Comparison of ENCODE assay signal across 8 mouse cellular contexts in the genomic region with DNA sequence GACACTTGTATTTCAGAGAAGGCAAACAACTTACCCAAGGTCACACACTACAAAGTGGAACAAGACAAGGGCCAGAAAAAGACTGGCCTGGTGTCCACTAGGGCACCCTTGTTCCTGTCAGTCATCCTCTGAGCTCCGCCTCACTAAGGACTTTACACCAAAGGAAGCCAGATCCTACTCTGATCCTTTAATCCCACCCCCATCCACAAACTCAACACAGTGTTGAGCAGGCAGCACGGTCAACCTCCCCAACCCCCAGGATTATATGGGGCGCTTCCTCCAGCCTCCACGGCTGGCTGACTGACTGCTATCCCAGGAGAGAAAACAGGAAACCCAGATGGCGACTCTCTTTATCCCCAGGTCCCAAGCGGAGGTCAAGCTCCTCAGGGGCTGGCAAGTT. TPM values are rescaled to one million over a fixed set of nuclear protein-coding genes. Genes with fewer than 3 reads are reported as not detected.
DNase-seq lines count a peak whose midpoint lies in the region; ATAC-seq lines count a peak whose summit lies in the region.

No protein-coding gene starts in this region.

- H3K36me3 ChIP-seq in lung, embryonic 15.5 days, result no peaks in the 10 kb centered on the region
- no peaks in the 10 kb centered on the region for H3K36me3 ChIP-seq in heart, embryonic 13.5 days
- H3K36me3 ChIP-seq in liver, embryonic 12.5 days, result no peaks in the 10 kb centered on the region

- ATAC-seq in lung, embryonic 15.5 days (ENCODE audit: borderline replicate concordance, extremely low read depth, low FRiP score, low TSS enrichment), result no peak
- ATAC-seq in heart, embryonic 13.5 days (ENCODE audit: extremely low read depth, insufficient number of reproducible peaks, low FRiP score, low TSS enrichment), result no peak
- peak; percentile 24; the same call in 1 of the 2 replicates for ATAC-seq in liver, embryonic 12.5 days

- no peak overlapping the region for H3K9ac ChIP-seq in lung, embryonic 15.5 days
- no peak overlapping the region; the same call in 1 of the 2 replicates for H3K9ac ChIP-seq in heart, embryonic 13.5 days
- H3K9ac ChIP-seq in liver, embryonic 12.5 days, result no peak overlapping the region

- no peak overlapping the region for H3K27ac ChIP-seq in lung, embryonic 15.5 days
- H3K27ac ChIP-seq in heart, embryonic 13.5 days (replicated peaks), result no peak overlapping the region
- H3K27ac ChIP-seq in liver, embryonic 12.5 days, result no peak overlapping the region

- 5% methylated on average over 6 of the region's 6 CpGs for WGBS in lung, embryonic 15.5 days
- WGBS in heart, embryonic 13.5 days, result 2% methylated on average over 6 of the region's 6 CpGs
- 12% methylated on average over 6 of the region's 6 CpGs for WGBS in liver, embryonic 12.5 days (ENCODE audit: insufficient replicate concordance)

- H3K27me3 ChIP-seq in lung, embryonic 15.5 days, result peaks cover 79% of the 10 kb centered on the region
- H3K27me3 ChIP-seq in heart, embryonic 13.5 days (replicated peaks), result peaks cover 99% of the 10 kb centered on the region
- H3K27me3 ChIP-seq in liver, embryonic 12.5 days (replicated peaks), result peaks cover 97% of the 10 kb centered on the region

- 0 out of 2 replicates have a peak overlapping the region, but pooled peaks have one; percentile 9 for H3K4me3 ChIP-seq in lung, embryonic 15.5 days
- H3K4me3 ChIP-seq in heart, embryonic 13.5 days, result peak overlapping the region; percentile 26
- no peak overlapping the region; the same call in 1 of the 2 replicates for H3K4me3 ChIP-seq in liver, embryonic 12.5 days

- DNase-seq in lung, postnatal 14 days, result no peak
- DNase-seq in retina, postnatal 7 days (ENCODE audit: low read depth, low spot score), result peak; percentile 74
- DNase-seq in cerebellum, postnatal 36 days, result no peak
- DNase-seq in c-Kit-positive CD71-positive TER-119-positive erythroid progenitor cells, embryonic 14.5 days (ENCODE audit: low spot score), result no peak
- DNase-seq in kidney, adult 8-10 months, result no peak

- peaks cover 40% of the 10 kb centered on the region for H3K4me1 ChIP-seq in lung, embryonic 15.5 days
- H3K4me1 ChIP-seq in heart, embryonic 13.5 days, result peaks cover 36% of the 10 kb centered on the region
- peaks cover 37% of the 10 kb centered on the region for H3K4me1 ChIP-seq in liver, embryonic 12.5 days

- H3K4me2 ChIP-seq in lung, embryonic 15.5 days, result peak overlapping the region; percentile 36; the same call in 1 of the 2 replicates
- H3K4me2 ChIP-seq in heart, embryonic 13.5 days, result peak overlapping the region; percentile 56
- peak overlapping the region; percentile 22; the same call in 1 of the 2 replicates for H3K4me2 ChIP-seq in liver, embryonic 12.5 days

- H3K9me3 ChIP-seq in lung, embryonic 15.5 days, result no peaks in the 10 kb centered on the region
- no peaks in the 10 kb centered on the region for H3K9me3 ChIP-seq in heart, embryonic 13.5 days
- H3K9me3 ChIP-seq in liver, embryonic 12.5 days (replicated peaks), result no peaks in the 10 kb centered on the region

RNA-seq across cellular contexts. Expression of a gene that starts 3.4 kb away (rescaled TPM):
- polyA plus RNA-seq in lung, embryonic 15.5 days (2015; fragmentation: Nextera tagmentation; extraction: Ambion mirVana), result 0.70 and 0.79 TPM in 2 replicates
- 0.72 and 0.99 TPM in 2 replicates for polyA plus RNA-seq in heart, embryonic 13.5 days (2015; fragmentation: Nextera tagmentation; extraction: Ambion mirVana)
- polyA plus RNA-seq in liver, embryonic 12.5 days (2016; fragmentation: Nextera tagmentation; extraction: Ambion mirVana), result 0.29 and 0.31 TPM in 2 replicates

RNA-seq across cellular contexts. Expression of a gene that starts 44.4 kb away (rescaled TPM):
- 15.1 and 15.9 TPM in 2 replicates for polyA plus RNA-seq in lung, embryonic 15.5 days (2015; fragmentation: Nextera tagmentation; extraction: Ambion mirVana)
- polyA plus RNA-seq in heart, embryonic 13.5 days (2015; fragmentation: Nextera tagmentation; extraction: Ambion mirVana), result 16.1 and 17.1 TPM in 2 replicates
- polyA plus RNA-seq in liver, embryonic 12.5 days (2016; fragmentation: Nextera tagmentation; extraction: Ambion mirVana), result 153 and 162 TPM in 2 replicates

RNA-seq across cellular contexts. Expression of a gene that starts 53.3 kb away (rescaled TPM):
- 78.5 and 89.7 TPM in 2 replicates for polyA plus RNA-seq in lung, embryonic 15.5 days (2015; fragmentation: Nextera tagmentation; extraction: Ambion mirVana)
- polyA plus RNA-seq in heart, embryonic 13.5 days (2015; fragmentation: Nextera tagmentation; extraction: Ambion mirVana), result 36.2 and 37.0 TPM in 2 replicates
- 127 and 128 TPM in 2 replicates for polyA plus RNA-seq in liver, embryonic 12.5 days (2016; fragmentation: Nextera tagmentation; extraction: Ambion mirVana)

RNA-seq across cellular contexts. Expression of a gene that starts 56.3 kb away (rescaled TPM):
- polyA plus RNA-seq in lung, embryonic 15.5 days (2015; fragmentation: Nextera tagmentation; extraction: Ambion mirVana), result 44.3 and 48.0 TPM in 2 replicates
- 72.3 and 89.1 TPM in 2 replicates for polyA plus RNA-seq in heart, embryonic 13.5 days (2015; fragmentation: Nextera tagmentation; extraction: Ambion mirVana)
- 50.9 and 54.3 TPM in 2 replicates for polyA plus RNA-seq in liver, embryonic 12.5 days (2016; fragmentation: Nextera tagmentation; extraction: Ambion mirVana)
